Mouse (Mus musculus) erythroblast, embryonic 14.5 days (primary cell): ENCODE results near the gene Gm28048.

Source experiments
- GATA1 ChIP-seq: IDR thresholded peaks from 2 replicates; pipeline ENCODE4 v1.6.1; 2012; ENCODE audit warnings: low read length, inconsistent platforms, mixed read lengths
- TAL1 ChIP-seq: IDR thresholded peaks from 3 replicates; pipeline ENCODE4 v1.6.1; 2012; ENCODE audit warnings: low read length, inconsistent platforms, mixed read lengths

GRCm38 (mm10) chr11:23013580-23014294, 31.8 kb upstream of the Gm28048 start:
- TF ChIP-seq TAL1 (no peak), GATA1 (no peak)
